Mouse (Mus musculus): Measurements from ENCODE around the gene Glud1.

DNA sequence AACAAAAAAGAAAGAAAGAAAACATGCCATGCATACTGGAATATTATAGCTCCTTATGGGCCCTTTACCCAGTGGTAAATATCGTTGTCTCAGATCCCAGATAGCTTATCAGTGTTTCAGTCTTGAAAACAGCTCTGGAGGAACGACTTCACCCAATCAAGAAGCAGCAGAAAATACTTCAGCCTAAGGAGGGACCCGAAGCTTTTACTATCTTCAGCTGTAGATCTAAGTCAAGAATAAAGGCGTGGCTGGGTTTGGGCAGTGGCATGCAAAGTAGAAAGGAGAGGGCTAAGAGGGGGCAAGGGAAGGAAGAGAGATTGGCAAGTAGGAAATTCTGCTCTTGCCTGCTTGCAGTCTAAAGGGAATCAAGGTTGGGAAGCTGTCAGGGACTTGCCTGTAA is 51.6 kb downstream of the Glud1 start:
- no peak for TF ChIP-seq POLR2A (IDR thresholded peaks at IDR 0.05; ENCODE audit: extremely low read depth, insufficient read depth, low read length)
- TF ChIP-seq CTCF (IDR thresholded peaks at IDR 0.05; ENCODE audit: extremely low read depth, insufficient read depth, low read length) = no peak
